Mouse (Mus musculus) heart, embryonic 10.5 days (tissue): ENCODE data around the gene 4930415O20Rik. TPM values are rescaled to one million over a fixed set of nuclear protein-coding genes. Genes with fewer than 3 reads are reported as not detected.

Experiments used
- DNase-seq: peaks from one replicate; pipeline ENCODE4 v3.0.0-alpha.2; 2017; ENCODE audit warnings: low spot score
- H3K27ac ChIP-seq: fragments of 300-500 bp; sonication (generic); 2 replicates; pipeline ENCODE4 v1.5.1; 2016; ENCODE audit warnings: mild to moderate bottlenecking
- H3K27me3 ChIP-seq: fragments of 300-500 bp; sonication (generic); 2 replicates; pipeline ENCODE4 v1.6.1; 2016; ENCODE audit warnings: mild to moderate bottlenecking; ENCODE audit not compliant: poor library complexity, insufficient read depth, severe bottlenecking
- H3K36me3 ChIP-seq: fragments of 300-500 bp; sonication (generic); 2 replicates; pipeline ENCODE4 v1.6.1; 2016; ENCODE audit warnings: mild to moderate bottlenecking, moderate library complexity
- H3K4me1 ChIP-seq: fragments of 300-500 bp; sonication (generic); 2 replicates; pipeline ENCODE4 v1.6.1; 2016; ENCODE audit warnings: mild to moderate bottlenecking
- H3K4me3 ChIP-seq: fragments of 300-500 bp; sonication (generic); 2 replicates; pipeline ENCODE4 v1.5.1; 2016; ENCODE audit warnings: mild to moderate bottlenecking, moderate library complexity
- H3K9me3 ChIP-seq: fragments of 300-500 bp; sonication (generic); 2 replicates; pipeline ENCODE4 v1.6.1; 2016; ENCODE audit warnings: mild to moderate bottlenecking, moderate library complexity
- WGBS: fragments of 180-500 bp; shearing (Covaris S2); methylation state at CpG from one replicate; pipeline ENCODE4 v1.1.7; 2016; 5-methylcytosine and 5-hydroxymethylcytosine counted together
- polyA plus RNA-seq: library from polyadenylated mRNA; unstranded; fragments of >200 nt; fragmentation: Nextera tagmentation; extraction: Ambion mirVana; gene quantifications from 2 replicates; pipeline ENCODE4 v1.2.1, GENCODE M21; 2016

Gene 4930415O20Rik
- polyA plus RNA-seq, 1 experiment from 2014 or later, result 0.43 TPM

- Histone ChIP-seq H3K36me3 (no peaks in the 10 kb centered on the region), H3K4me3 (no peak overlapping the region), H3K4me1 (peaks cover 27% of the 10 kb centered on the region), H3K27me3 (0 out of 2 replicates have a peak, but pooled peaks cover 4% of the 10 kb centered on the region), H3K27ac (peak overlapping the region; percentile 62; the same call in 1 of the 2 replicates), H3K9me3 (no peaks in the 10 kb centered on the region)
- WGBS, result 52% methylated on average over 6 of the region's 6 CpGs
- no peak for DNase-seq
These were observed 44.2 kb downstream of the 4930415O20Rik start for GRCm38 (mm10) chr15:98614971-98615370.

GRCm38 (mm10) chr15:98615751-98616150, 44.9 kb downstream of the 4930415O20Rik start:
- H3K9me3 ChIP-seq, result no peaks in the 10 kb centered on the region
- H3K27ac ChIP-seq, result peak overlapping the region; percentile 37
- DNase-seq, result no peak
- H3K36me3 ChIP-seq, result no peaks in the 10 kb centered on the region
- H3K4me3 ChIP-seq, result no peak overlapping the region
- WGBS, result 43% methylated on average over 6 of the region's 6 CpGs
- peaks cover 22% of the 10 kb centered on the region for H3K4me1 ChIP-seq
- 0 out of 2 replicates have a peak, but pooled peaks cover 4% of the 10 kb centered on the region for H3K27me3 ChIP-seq

- Histone ChIP-seq H3K27me3 (0 out of 2 replicates have a peak, but pooled peaks cover 4% of the 10 kb centered on the region), H3K4me3 (peak overlapping the region; percentile 12; the same call in 1 of the 2 replicates), H3K27ac (peak overlapping the region; percentile 37), H3K9me3 (no peaks in the 10 kb centered on the region), H3K4me1 (peaks cover 22% of the 10 kb centered on the region), H3K36me3 (no peaks in the 10 kb centered on the region)
- no peak for DNase-seq
- 42% methylated on average over 20 of the region's 20 CpGs for WGBS
These were observed 45.8 kb downstream of the 4930415O20Rik start for GRCm38 (mm10) chr15:98616362-98617175.

- Histone ChIP-seq H3K4me1 (peaks cover 22% of the 10 kb centered on the region), H3K36me3 (no peaks in the 10 kb centered on the region), H3K27ac (peak overlapping the region; percentile 37; the same call in 1 of the 2 replicates), H3K9me3 (no peaks in the 10 kb centered on the region), H3K4me3 (peak overlapping the region; percentile 12; the same call in 1 of the 2 replicates), H3K27me3 (0 out of 2 replicates have a peak, but pooled peaks cover 4% of the 10 kb centered on the region)
- 1% methylated on average over 12 of the region's 12 CpGs for WGBS
- DNase-seq, result no peak
These were observed 46.4 kb downstream of the 4930415O20Rik start for GRCm38 (mm10) chr15:98617176-98617537.

GRCm38 (mm10) chr15:98622199-98622598, 51.4 kb downstream of the 4930415O20Rik start:
- no peak overlapping the region for H3K27ac ChIP-seq
- H3K4me1 ChIP-seq, result 0 out of 2 replicates have a peak, but pooled peaks cover 9% of the 10 kb centered on the region
- no peak for DNase-seq
- H3K9me3 ChIP-seq, result no peaks in the 10 kb centered on the region
- H3K36me3 ChIP-seq, result no peaks in the 10 kb centered on the region
- H3K4me3 ChIP-seq, result no peak overlapping the region
- H3K27me3 ChIP-seq, result peaks cover 9% of the 10 kb centered on the region; the same call in 1 of the 2 replicates
- WGBS, result 8% methylated on average over 7 of the region's 7 CpGs

GRCm38 (mm10) chr15:98622721-98623120, 51.9 kb downstream of the 4930415O20Rik start:
- Histone ChIP-seq H3K27me3 (peaks cover 9% of the 10 kb centered on the region; the same call in 1 of the 2 replicates), H3K4me3 (no peak overlapping the region), H3K4me1 (0 out of 2 replicates have a peak, but pooled peaks cover 9% of the 10 kb centered on the region), H3K27ac (no peak overlapping the region), H3K9me3 (no peaks in the 10 kb centered on the region), H3K36me3 (no peaks in the 10 kb centered on the region)
- WGBS, result 31% methylated on average over 6 of the region's 6 CpGs
- no peak for DNase-seq

GRCm38 (mm10) chr15:98623361-98623821, 52.6 kb downstream of the 4930415O20Rik start:
- Histone ChIP-seq H3K36me3 (no peaks in the 10 kb centered on the region), H3K27me3 (peaks cover 11% of the 10 kb centered on the region), H3K4me3 (no peak overlapping the region), H3K27ac (no peak overlapping the region), H3K4me1 (peaks cover 11% of the 10 kb centered on the region), H3K9me3 (no peaks in the 10 kb centered on the region)
- no peak for DNase-seq
- 50% methylated on average over 5 of the region's 5 CpGs for WGBS

- Histone ChIP-seq H3K27ac (no peak overlapping the region), H3K4me1 (peaks cover 35% of the 10 kb centered on the region), H3K36me3 (no peaks in the 10 kb centered on the region), H3K9me3 (no peaks in the 10 kb centered on the region), H3K27me3 (peaks cover 35% of the 10 kb centered on the region), H3K4me3 (no peak overlapping the region)
- no peak for DNase-seq
- 36% methylated on average over 8 of the region's 8 CpGs for WGBS
These were observed 55.3 kb downstream of the 4930415O20Rik start for GRCm38 (mm10) chr15:98626078-98626477.

- no peak overlapping the region for H3K27ac ChIP-seq
- WGBS, result 74% methylated on average over 7 of the region's 7 CpGs
- DNase-seq, result no peak
These were observed 55.8 kb downstream of the 4930415O20Rik start for GRCm38 (mm10) chr15:98626487-98627212.

GRCm38 (mm10) chr15:98628589-98629254, 57.9 kb downstream of the 4930415O20Rik start:
- Histone ChIP-seq H3K4me1 (peaks cover 55% of the 10 kb centered on the region), H3K27ac (peak overlapping the region; percentile 71), H3K9me3 (no peaks in the 10 kb centered on the region), H3K27me3 (peaks cover 57% of the 10 kb centered on the region), H3K36me3 (no peaks in the 10 kb centered on the region), H3K4me3 (peak overlapping the region; percentile 44)
- 15% methylated on average over 20 of the region's 20 CpGs for WGBS
- no peak for DNase-seq

More at GRCm38 (mm10) chr15:98626487-98627212, 55.8 kb downstream of the 4930415O20Rik start:
- peaks cover 41% of the 10 kb centered on the region for H3K4me1 ChIP-seq
- no peaks in the 10 kb centered on the region for H3K36me3 ChIP-seq
- no peaks in the 10 kb centered on the region for H3K9me3 ChIP-seq
- H3K27me3 ChIP-seq, result peaks cover 41% of the 10 kb centered on the region
- H3K4me3 ChIP-seq, result no peak overlapping the region

- H3K4me3 ChIP-seq, result peak overlapping the region; percentile 44
- 35% methylated on average over 6 of the region's 6 CpGs for WGBS
- H3K27ac ChIP-seq, result peak overlapping the region; percentile 71; the same call in 1 of the 2 replicates
- H3K36me3 ChIP-seq, result no peaks in the 10 kb centered on the region
- no peaks in the 10 kb centered on the region for H3K9me3 ChIP-seq
- DNase-seq, result no peak
- H3K4me1 ChIP-seq, result peaks cover 61% of the 10 kb centered on the region
- peaks cover 64% of the 10 kb centered on the region for H3K27me3 ChIP-seq
These were observed 58.7 kb downstream of the 4930415O20Rik start for GRCm38 (mm10) chr15:98629464-98629863.

- H3K27ac ChIP-seq, result peak within 1 kb of the TSS; percentile 80
- H3K36me3 ChIP-seq, result no peaks in the 10 kb centered on the region
- peak within 1 kb of the TSS; percentile 60 for H3K4me3 ChIP-seq
- 27% methylated on average over 4 of the region's 4 CpGs for WGBS
- peaks cover 75% of the 10 kb centered on the region for H3K27me3 ChIP-seq
- no peak for DNase-seq
- no peaks in the 10 kb centered on the region for H3K9me3 ChIP-seq
- peaks cover 72% of the 10 kb centered on the region for H3K4me1 ChIP-seq
These were observed 59.7 kb downstream of the 4930415O20Rik start, which contains the start of gene Cacnb3 for GRCm38 (mm10) chr15:98630540-98630939. Gene Cacnb3 (plus strand): TSS chr15:98630840.
